Mouse (Mus musculus): Measurements from ENCODE around the gene Eng.
A peak's percentile ranks its signal among the peaks of the same experiment; 100 is the strongest.

The Eng gene

GRCm38 (mm10) chr2:32711301-32712056, 65.1 kb downstream of the Eng start:
- no peak for DNase-seq (ENCODE audit: low spot score)

- peak; percentile 75 for DNase-seq (ENCODE audit: low spot score)
These were observed 65.7 kb downstream of the Eng start for GRCm38 (mm10) chr2:32712108-32712551.

GRCm38 (mm10) chr2:32712586-32712933, 66.2 kb downstream of the Eng start:
- peak; percentile 94 for DNase-seq (ENCODE audit: low spot score)

GRCm38 (mm10) chr2:32712934-32713817, 66.8 kb downstream of the Eng start, which contains the start of gene Cdk9:
Gene Cdk9 (minus strand): TSS chr2:32713076.
- peak; percentile 94 for DNase-seq (ENCODE audit: low spot score)

GRCm38 (mm10) chr2:32714117-32714986, 68.0 kb downstream of the Eng start:
- DNase-seq (ENCODE audit: low spot score): no peak

- peak; percentile 77 for DNase-seq (ENCODE audit: low spot score)
These were observed 68.6 kb downstream of the Eng start for GRCm38 (mm10) chr2:32714987-32715425.

GRCm38 (mm10) chr2:32718761-32719160, 72.4 kb downstream of the Eng start:
- DNase-seq (ENCODE audit: low spot score): no peak

- no peak for DNase-seq (ENCODE audit: low spot score)
These were observed 73.7 kb downstream of the Eng start for GRCm38 (mm10) chr2:32720053-32720452.

- DNase-seq (ENCODE audit: low spot score): no peak
These were observed 74.4 kb downstream of the Eng start, which contains the start of gene Sh2d3c for GRCm38 (mm10) chr2:32720681-32721229. Gene Sh2d3c (plus strand): TSS chr2:32721055.

GRCm38 (mm10) chr2:32722046-32722445, 75.7 kb downstream of the Eng start:
- no peak for DNase-seq (ENCODE audit: low spot score)

- no peak for DNase-seq (ENCODE audit: low spot score)
These were observed 76.2 kb downstream of the Eng start for GRCm38 (mm10) chr2:32722581-32722980.

- no peak for DNase-seq (ENCODE audit: low spot score)
These were observed 77.8 kb downstream of the Eng start for GRCm38 (mm10) chr2:32724149-32724548.

- no peak for DNase-seq (ENCODE audit: low spot score)
These were observed 78.7 kb downstream of the Eng start for GRCm38 (mm10) chr2:32724832-32725790.

- DNase-seq (ENCODE audit: low spot score): peak; percentile 96
These were observed 81.0 kb downstream of the Eng start for GRCm38 (mm10) chr2:32727435-32727834.

GRCm38 (mm10) chr2:32728463-32728862, 82.1 kb downstream of the Eng start:
- DNase-seq (ENCODE audit: low spot score): no peak

- no peak for DNase-seq (ENCODE audit: low spot score)
These were observed 83.2 kb downstream of the Eng start for GRCm38 (mm10) chr2:32729547-32729946.

GRCm38 (mm10) chr2:32730854-32731253, 84.5 kb downstream of the Eng start:
- DNase-seq (ENCODE audit: low spot score): no peak

GRCm38 (mm10) chr2:32731911-32732310, 85.5 kb downstream of the Eng start:
- no peak for DNase-seq (ENCODE audit: low spot score)

Data from yolk sac, embryonic 10.5 days (tissue).